Mouse (Mus musculus) heart, adult 8-10 months (tissue): ENCODE measurements at regions not wholly inside any gene's neighbourhood (a gene's known extent, or its start where the extent isn't known, plus 50 kb on each side); places are given as distances from the start of the nearest gene placed in this dataset.

Experiments
- DNase-seq: peaks from one replicate; pipeline ENCODE4 v3.0.0; 2022; ENCODE audit warnings: low spot score

- DNase-seq = no peak
Measured at GRCm38 (mm10) chr16:45033268-45033667, 59.9 kb upstream of the Ccdc80 start.

GRCm38 (mm10) chr16:45034401-45034800, 58.8 kb upstream of the Ccdc80 start:
- peak; percentile 35 for DNase-seq

DNA sequence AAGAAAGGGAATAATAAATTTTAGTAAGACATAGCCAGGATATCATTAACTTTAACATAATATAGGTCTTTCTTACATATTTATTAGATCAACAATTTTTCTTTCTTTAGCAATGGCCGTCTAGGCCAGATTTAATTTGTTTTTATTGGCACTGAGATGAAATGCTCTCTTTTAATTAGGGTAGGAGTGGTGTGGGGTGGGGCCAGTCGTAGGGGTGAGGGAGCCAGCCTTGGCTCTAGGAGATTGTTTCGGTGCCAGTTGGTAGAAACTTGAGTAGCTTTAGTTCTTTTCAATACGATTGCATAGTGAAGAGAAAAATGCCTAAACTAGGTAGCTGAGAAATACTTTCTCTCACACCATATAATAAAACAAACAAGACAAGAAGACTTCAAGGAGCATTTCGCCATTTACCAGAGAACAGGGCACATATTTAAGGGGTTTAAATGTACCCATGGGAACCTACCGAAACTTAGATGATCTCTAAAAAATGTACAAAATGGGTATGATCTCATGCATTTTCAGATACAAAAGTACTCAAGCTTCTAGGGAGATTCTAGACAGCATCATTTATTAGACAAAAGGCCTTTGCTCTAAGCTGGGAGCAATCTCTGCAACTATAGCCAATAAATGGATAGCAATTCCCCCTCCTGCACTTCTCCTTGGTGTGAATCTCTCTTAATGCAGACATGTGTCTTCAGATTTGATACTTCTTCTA, 56.2 kb upstream of the Ccdc80 start:
- no peak for DNase-seq

- DNase-seq = no peak
Measured at GRCm38 (mm10) chr16:45037521-45037888, 55.7 kb upstream of the Ccdc80 start.

- DNase-seq = peak; percentile 31
Measured at GRCm38 (mm10) chr16:45038261-45039036, 54.8 kb upstream of the Ccdc80 start.
